Mouse (Mus musculus): Measurements from ENCODE around the gene Medag. TPM values are rescaled to one million over a fixed set of nuclear protein-coding genes. Genes with fewer than 3 reads are reported as not detected.

Medag gene
- polyA plus RNA-seq, 1 experiment = 0.76 TPM

GRCm38 (mm10) chr5:149377253-149377652 lies 34.3 kb upstream of the Medag start:
- no peak overlapping the region for H3K4me3 ChIP-seq (ENCODE audit: low read depth, low read length)
- H3K27ac ChIP-seq (ENCODE audit: insufficient read depth, low read depth, low read length) = no peak overlapping the region
- H3K27me3 ChIP-seq (ENCODE audit: control insufficient read depth, insufficient read depth, low read length) = no peaks in the 10 kb centered on the region
- H3K4me1 ChIP-seq (ENCODE audit: control insufficient read depth, insufficient read depth, insufficient read length, low read length) = peaks cover 4% of the 10 kb centered on the region; the same call in 1 of the 2 replicates
- H3K36me3 ChIP-seq (ENCODE audit: control insufficient read depth, insufficient read depth, low read length) = no peaks in the 10 kb centered on the region
- no peak for TF ChIP-seq CTCF (IDR thresholded peaks at IDR 0.05; ENCODE audit: extremely low read depth, insufficient read length, insufficient replicate concordance, low read depth, low read length)
- TF ChIP-seq POLR2A (IDR thresholded peaks at IDR 0.05; ENCODE audit: low read depth, low read length) = no peak
- WGBS = 24% methylated on average over 6 of the region's 6 CpGs

DNA sequence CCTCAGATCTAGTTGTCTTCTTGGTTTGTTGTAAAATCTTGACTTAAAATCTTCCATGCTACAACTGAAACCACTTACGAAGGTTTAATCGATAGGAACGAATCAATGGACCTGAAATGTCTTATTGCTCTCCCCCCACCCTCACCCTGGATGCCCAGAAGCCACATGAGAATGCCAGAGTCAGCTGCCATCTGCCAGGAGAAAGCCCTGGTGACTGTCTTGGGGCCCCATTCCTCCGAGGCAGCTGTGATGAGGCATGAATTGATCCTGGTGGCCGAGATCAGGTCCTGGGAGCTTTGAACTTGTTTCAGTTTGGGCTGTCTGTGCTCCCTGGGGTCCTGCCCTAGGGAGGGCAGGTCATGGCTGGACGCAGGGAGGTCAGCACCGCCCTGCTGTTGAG lies 33.0 kb upstream of the Medag start:
- no peak for TF ChIP-seq CTCF (IDR thresholded peaks at IDR 0.05; ENCODE audit: extremely low read depth, insufficient read length, insufficient replicate concordance, low read depth, low read length)
- no peak for TF ChIP-seq POLR2A (IDR thresholded peaks at IDR 0.05; ENCODE audit: low read depth, low read length)
- Histone ChIP-seq H3K27ac (ENCODE audit: insufficient read depth, low read depth, low read length) (no peak overlapping the region), H3K4me1 (ENCODE audit: control insufficient read depth, insufficient read depth, insufficient read length, low read length) (peaks cover 4% of the 10 kb centered on the region; the same call in 1 of the 2 replicates), H3K4me3 (ENCODE audit: low read depth, low read length) (no peak overlapping the region), H3K36me3 (ENCODE audit: control insufficient read depth, insufficient read depth, low read length) (no peaks in the 10 kb centered on the region), H3K27me3 (ENCODE audit: control insufficient read depth, insufficient read depth, low read length) (no peaks in the 10 kb centered on the region)
- 84% methylated on average over 7 of the region's 7 CpGs for WGBS

DNA sequence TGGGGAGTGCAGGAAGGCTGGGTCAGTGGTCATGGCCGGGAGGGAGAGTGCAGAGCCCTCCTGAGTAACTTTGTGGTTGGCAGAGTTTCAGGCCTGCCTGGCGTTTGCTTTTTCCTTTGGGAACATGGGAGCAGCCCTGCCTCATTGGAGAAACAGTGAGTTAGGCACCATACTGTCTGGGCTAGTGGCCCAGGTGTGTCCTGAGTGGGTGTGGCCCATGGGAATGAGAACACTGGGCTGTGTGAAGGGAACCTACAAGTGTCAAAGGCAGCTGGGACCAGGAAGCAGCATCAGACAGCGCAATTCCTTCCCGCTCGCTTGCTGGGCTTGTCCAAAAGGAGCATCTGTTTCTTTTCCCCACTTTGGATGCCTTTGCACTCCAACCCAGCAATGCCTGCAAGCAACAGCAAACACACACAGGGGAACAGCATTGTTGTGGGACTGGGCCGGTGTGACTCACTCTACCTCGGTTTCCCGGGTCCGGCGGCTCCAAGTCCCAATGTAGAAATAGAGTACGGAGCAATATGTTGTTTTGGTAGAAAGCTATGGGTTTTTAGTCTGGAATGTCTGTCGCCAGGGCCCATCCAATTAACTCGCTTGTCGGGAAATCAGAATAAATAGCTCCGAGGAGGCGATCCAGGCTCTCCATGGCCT lies 32.3 kb upstream of the Medag start:
- Histone ChIP-seq H3K36me3 (ENCODE audit: control insufficient read depth, insufficient read depth, low read length) (no peaks in the 10 kb centered on the region), H3K4me3 (ENCODE audit: low read depth, low read length) (no peak overlapping the region), H3K4me1 (ENCODE audit: control insufficient read depth, insufficient read depth, insufficient read length, low read length) (peaks cover 4% of the 10 kb centered on the region; the same call in 1 of the 2 replicates), H3K27me3 (ENCODE audit: control insufficient read depth, insufficient read depth, low read length) (no peaks in the 10 kb centered on the region), H3K27ac (ENCODE audit: insufficient read depth, low read depth, low read length) (no peak overlapping the region)
- no peak for TF ChIP-seq CTCF (IDR thresholded peaks at IDR 0.05; ENCODE audit: extremely low read depth, insufficient read length, insufficient replicate concordance, low read depth, low read length)
- TF ChIP-seq POLR2A (IDR thresholded peaks at IDR 0.05; ENCODE audit: low read depth, low read length) = no peak
- 84% methylated on average over 16 of the region's 16 CpGs for whole genome bisulfite sequencing

DNA sequence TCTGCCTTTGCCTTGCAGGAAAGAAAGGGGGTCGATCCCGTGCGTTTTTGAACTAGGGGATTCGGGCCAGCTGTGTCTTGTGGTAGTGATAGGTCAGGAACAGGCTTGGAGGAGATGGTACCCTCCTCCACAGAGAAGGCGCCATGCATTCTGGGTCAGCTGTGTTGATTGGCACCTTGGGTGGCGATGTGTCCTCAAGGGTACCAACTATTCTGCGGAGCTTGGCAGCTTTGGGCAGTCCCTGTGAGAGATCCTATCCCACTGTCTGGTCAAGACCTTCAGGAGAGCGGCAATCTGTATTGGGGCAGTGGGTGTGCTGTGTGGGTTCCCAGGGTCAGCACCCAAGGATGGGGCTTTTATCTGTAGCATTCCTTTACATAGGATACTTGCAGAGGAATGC lies 31.7 kb upstream of the Medag start:
- 91% methylated on average over 8 of the region's 8 CpGs for WGBS
- Histone ChIP-seq H3K27me3 (ENCODE audit: control insufficient read depth, insufficient read depth, low read length) (no peaks in the 10 kb centered on the region), H3K27ac (ENCODE audit: insufficient read depth, low read depth, low read length) (no peak overlapping the region), H3K4me1 (ENCODE audit: control insufficient read depth, insufficient read depth, insufficient read length, low read length) (peaks cover 4% of the 10 kb centered on the region; the same call in 1 of the 2 replicates), H3K36me3 (ENCODE audit: control insufficient read depth, insufficient read depth, low read length) (no peaks in the 10 kb centered on the region), H3K4me3 (ENCODE audit: low read depth, low read length) (no peak overlapping the region)
- no peak for TF ChIP-seq CTCF (IDR thresholded peaks at IDR 0.05; ENCODE audit: extremely low read depth, insufficient read length, insufficient replicate concordance, low read depth, low read length)
- TF ChIP-seq POLR2A (IDR thresholded peaks at IDR 0.05; ENCODE audit: low read depth, low read length) = no peak

DNA sequence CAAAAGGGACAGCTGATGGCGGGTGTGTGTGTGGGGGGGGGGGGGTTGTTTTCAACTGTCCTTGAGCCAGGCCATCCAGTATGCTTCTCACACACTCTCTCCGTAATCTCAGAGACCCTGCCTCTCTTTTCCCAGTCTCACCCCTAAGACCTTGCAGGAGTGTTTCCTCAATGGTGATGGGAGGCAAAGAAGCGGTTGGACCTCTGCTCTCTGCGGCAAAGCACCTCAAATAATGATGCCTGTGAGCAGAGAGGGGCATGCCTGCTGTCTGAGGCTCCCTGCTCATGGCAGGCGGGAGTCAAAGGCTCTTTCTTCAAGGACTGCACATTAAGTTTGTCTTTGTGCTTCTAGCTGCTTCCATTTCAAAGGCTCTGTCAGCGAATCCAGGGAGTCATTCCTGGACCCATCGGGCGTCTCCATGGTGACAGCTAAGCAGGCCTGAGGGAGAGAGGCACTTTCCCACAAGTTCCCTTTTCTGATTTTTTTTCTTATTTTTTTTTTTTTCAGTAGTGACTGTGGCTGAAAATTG lies 31.1 kb upstream of the Medag start:
- Histone ChIP-seq H3K4me1 (ENCODE audit: control insufficient read depth, insufficient read depth, insufficient read length, low read length) (peaks cover 4% of the 10 kb centered on the region; the same call in 1 of the 2 replicates), H3K27me3 (ENCODE audit: control insufficient read depth, insufficient read depth, low read length) (no peaks in the 10 kb centered on the region), H3K27ac (ENCODE audit: insufficient read depth, low read depth, low read length) (no peak overlapping the region), H3K36me3 (ENCODE audit: control insufficient read depth, insufficient read depth, low read length) (no peaks in the 10 kb centered on the region), H3K4me3 (ENCODE audit: low read depth, low read length) (no peak overlapping the region)
- TF ChIP-seq CTCF (IDR thresholded peaks at IDR 0.05; ENCODE audit: extremely low read depth, insufficient read length, insufficient replicate concordance, low read depth, low read length) (no peak), POLR2A (IDR thresholded peaks at IDR 0.05; ENCODE audit: low read depth, low read length) (no peak)
- 78% methylated on average over 8 of the region's 8 CpGs for WGBS

- Histone ChIP-seq H3K4me3 (ENCODE audit: low read depth, low read length) (no peak overlapping the region), H3K27ac (ENCODE audit: insufficient read depth, low read depth, low read length) (no peak overlapping the region), H3K4me1 (ENCODE audit: control insufficient read depth, insufficient read depth, insufficient read length, low read length) (no peaks in the 10 kb centered on the region; the same call in 1 of the 2 replicates), H3K27me3 (ENCODE audit: control insufficient read depth, insufficient read depth, low read length) (no peaks in the 10 kb centered on the region), H3K36me3 (ENCODE audit: control insufficient read depth, insufficient read depth, low read length) (no peaks in the 10 kb centered on the region)
- TF ChIP-seq CTCF (IDR thresholded peaks at IDR 0.05; ENCODE audit: extremely low read depth, insufficient read length, insufficient replicate concordance, low read depth, low read length) = no peak
- no peak for TF ChIP-seq POLR2A (IDR thresholded peaks at IDR 0.05; ENCODE audit: low read depth, low read length)
- 45% methylated on average over 4 of the region's 4 CpGs for WGBS
These were observed 29.6 kb upstream of the Medag start for GRCm38 (mm10) chr5:149381948-149382347.

- 76% methylated on average over 5 of the region's 5 CpGs for WGBS
- Histone ChIP-seq H3K36me3 (ENCODE audit: control insufficient read depth, insufficient read depth, low read length) (no peaks in the 10 kb centered on the region), H3K27ac (ENCODE audit: insufficient read depth, low read depth, low read length) (no peak overlapping the region)
These were observed 28.9 kb upstream of the Medag start for GRCm38 (mm10) chr5:149382601-149383000.

More at GRCm38 (mm10) chr5:149382601-149383000, 28.9 kb upstream of the Medag start:
- no peaks in the 10 kb centered on the region; the same call in 1 of the 2 replicates for H3K4me1 ChIP-seq (ENCODE audit: control insufficient read depth, insufficient read depth, insufficient read length, low read length)
- H3K4me3 ChIP-seq (ENCODE audit: low read depth, low read length) = no peak overlapping the region
- TF ChIP-seq POLR2A (IDR thresholded peaks at IDR 0.05; ENCODE audit: low read depth, low read length) = no peak
- no peak for TF ChIP-seq CTCF (IDR thresholded peaks at IDR 0.05; ENCODE audit: extremely low read depth, insufficient read length, insufficient replicate concordance, low read depth, low read length)
- H3K27me3 ChIP-seq (ENCODE audit: control insufficient read depth, insufficient read depth, low read length) = no peaks in the 10 kb centered on the region

All from small intestine, adult 2 months (tissue).